Mouse (Mus musculus): ENCODE results near the gene Med16.

- no peak for TF ChIP-seq CTCF (IDR thresholded peaks at IDR 0.05; ENCODE audit: low read depth, low read length)
- no peak for TF ChIP-seq GATA1 (IDR thresholded peaks at IDR 0.05; ENCODE audit: borderline replicate concordance, low read length)
- TF ChIP-seq POLR2AphosphoS5 (IDR thresholded peaks at IDR 0.05; ENCODE audit: insufficient replicate concordance, low read depth, low read length): no peak
- TF ChIP-seq TAL1 (conservative IDR thresholded peaks at IDR 0.05; ENCODE audit: low read depth, low read length): no peak
Measured at GRCm38 (mm10) chr10:79933861-79934260, 25.1 kb upstream of the Med16 start.
